Mouse (Mus musculus) T-helper 2 cell (primary cell): ENCODE measurements around the gene Dsel.

Experiments
- in situ Hi-C: fragments of 300-600 bp; cut with MboI, MseI; formaldehyde crosslinking; loops from one replicate; pipeline ENCODE4 v1.15.1; 2025; ENCODE audit warnings: high pct_unique_total_duplicates

The Dsel gene

DNA sequence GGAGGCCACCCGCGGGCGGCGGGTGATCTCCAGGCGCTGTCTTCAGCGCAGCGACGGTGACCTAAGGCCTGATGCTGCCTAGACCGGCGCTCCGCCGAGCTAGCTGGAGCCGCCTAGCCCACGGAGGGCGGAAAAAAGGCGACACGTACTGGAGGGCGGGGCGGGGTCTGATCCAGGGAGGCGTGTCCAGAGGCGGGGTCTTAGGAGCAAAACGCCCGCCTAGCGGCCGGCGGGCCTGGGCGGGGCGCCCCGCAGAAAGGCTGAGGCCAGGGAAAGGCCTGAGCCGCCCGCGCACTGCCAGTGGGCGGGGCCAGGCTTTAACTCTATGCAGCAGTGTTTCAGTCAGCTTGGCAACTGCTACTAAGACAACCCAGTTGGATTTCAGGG, at the start of gene Dsel:
Gene Dsel (minus strand): TSS at position 140 of the 387 bp plus-strand sequence.
- in situ Hi-C loops = no loop called here

DNA sequence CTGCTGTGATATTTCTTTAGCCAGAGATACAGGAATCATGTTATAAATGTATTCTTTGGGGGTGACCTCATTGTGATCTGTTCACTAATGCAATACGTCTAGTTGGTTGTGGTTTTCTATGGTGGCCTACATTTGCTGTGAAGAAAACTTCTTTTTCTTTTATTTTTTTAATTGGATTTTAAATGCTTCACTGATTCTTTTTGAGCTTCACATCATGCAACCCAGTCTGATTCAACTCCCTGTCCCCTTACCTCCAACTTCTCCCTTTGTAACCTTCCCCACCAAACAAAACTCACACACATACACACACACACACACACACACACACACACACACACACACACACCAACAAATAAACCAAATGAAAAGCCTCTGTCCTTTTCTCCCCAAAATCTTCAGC, 46.7 kb upstream of the Dsel start:
- in situ Hi-C loops = no loop called here

GRCm38 (mm10) chr1:111883336-111883735, 18.6 kb upstream of the Dsel start:
- in situ Hi-C loops = no loop called here

GRCm38 (mm10) chr1:111875784-111876183, 11.1 kb upstream of the Dsel start:
- in situ Hi-C loops = no loop called here

DNA sequence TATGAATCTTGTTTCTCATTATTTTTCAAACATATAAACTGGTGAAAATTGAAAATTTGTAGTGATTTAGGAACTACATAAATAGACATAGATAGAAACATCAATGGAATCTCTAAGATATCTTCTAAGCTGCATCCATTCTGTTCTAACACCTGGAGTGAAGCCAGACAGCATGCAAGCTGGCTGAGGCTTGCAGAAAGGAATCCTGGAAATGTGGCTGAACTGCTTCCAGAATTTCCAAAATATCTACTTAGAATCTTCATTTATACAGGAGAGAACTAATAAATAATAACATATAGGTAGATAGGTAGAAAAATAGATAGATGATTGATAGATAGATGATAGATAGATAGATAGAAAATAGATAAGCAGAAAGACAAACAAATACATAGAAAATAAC, 8.5 kb upstream of the Dsel start:
- in situ Hi-C loops = no loop called here

- in situ Hi-C loops = no loop called here
Measured at GRCm38 (mm10) chr1:111865467-111865866, 749 bp upstream of the Dsel start.

GRCm38 (mm10) chr1:111864063-111864778, 497 bp downstream of the Dsel start:
- in situ Hi-C loops = no loop called here

DNA sequence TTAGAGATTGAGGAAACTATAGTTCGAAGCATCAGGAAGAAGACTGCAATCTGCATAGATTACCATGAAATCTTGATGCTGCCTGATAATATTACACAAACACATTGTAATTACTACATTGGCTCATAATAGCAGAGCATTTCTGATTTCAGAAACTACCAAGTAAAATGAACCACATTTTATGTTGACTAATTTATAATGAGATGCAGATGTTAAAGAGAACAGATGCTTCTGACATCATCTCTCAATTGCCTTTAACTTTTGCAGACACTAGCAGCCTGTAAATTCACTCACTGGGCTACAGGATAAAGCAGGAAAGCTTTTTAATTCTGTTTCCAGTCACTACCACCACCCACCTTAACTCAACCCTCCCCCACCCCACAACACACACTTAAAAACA, 6.9 kb downstream of the Dsel start:
- in situ Hi-C loops = no loop called here

DNA sequence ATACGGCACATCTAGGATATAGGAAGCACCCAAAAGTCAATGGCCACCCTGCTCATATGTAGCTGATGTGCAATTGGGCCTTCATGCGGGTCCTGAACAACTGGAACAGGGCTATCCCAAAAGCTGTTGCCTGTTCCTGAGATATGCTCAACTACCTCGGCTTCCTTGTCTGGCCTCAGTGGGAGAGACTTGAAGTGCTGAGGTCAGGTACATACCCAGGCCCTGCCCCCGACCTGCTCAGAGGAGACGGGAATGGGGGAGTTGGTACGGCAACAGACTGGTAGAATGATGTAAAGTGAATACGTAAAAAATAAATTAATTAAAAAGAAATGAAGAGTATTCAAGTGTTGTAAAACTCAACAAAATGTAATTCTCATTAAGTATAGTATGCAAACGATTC, 12.3 kb downstream of the Dsel start:
- in situ Hi-C loops = no loop called here

GRCm38 (mm10) chr1:111833583-111834225, 31.0 kb downstream of the Dsel start:
- in situ Hi-C loops = no loop called here
